Mouse (Mus musculus): ENCODE measurements around the gene Pou2af1. TPM values are rescaled to one million over a fixed set of nuclear protein-coding genes. Genes with fewer than 3 reads are reported as not detected.

Gene Pou2af1
- polyA plus RNA-seq, 1 experiment from 2014 or later: 0.10 TPM

DNA sequence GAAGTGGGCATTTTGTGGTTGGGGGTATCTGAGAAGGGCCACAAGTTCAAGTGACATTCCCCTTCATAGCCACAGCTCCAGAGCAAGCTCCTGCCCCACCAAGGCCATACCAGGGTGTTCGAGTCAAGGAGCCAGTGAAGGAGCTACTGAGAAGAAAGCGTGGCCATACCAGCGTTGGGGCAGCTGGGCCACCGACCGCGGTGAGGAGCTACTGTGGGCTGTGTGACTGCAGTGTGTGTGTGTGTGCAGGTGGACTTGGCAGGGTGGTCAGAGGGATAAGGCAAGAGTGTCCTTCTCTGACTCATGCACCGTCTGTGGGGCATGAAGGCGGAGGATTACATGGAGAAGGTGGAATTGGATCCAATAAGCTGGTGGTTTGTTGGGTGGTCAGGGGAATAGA is 18.7 kb downstream of the Pou2af1 start:
- Histone ChIP-seq H3K4me3 (no peak overlapping the region), H3K27ac (no peak overlapping the region), H3K4me1 (no peaks in the 10 kb centered on the region), H3K9me3 (no peaks in the 10 kb centered on the region), H3K36me3 (replicated peaks) (no peaks in the 10 kb centered on the region), H3K27me3 (replicated peaks) (no peaks in the 10 kb centered on the region), H3K4me2 (no peak overlapping the region), H3K9ac (no peak overlapping the region)
- WGBS: 95% methylated on average over 8 of the region's 8 CpGs
- ATAC-seq (replicated peaks): no peak

DNA sequence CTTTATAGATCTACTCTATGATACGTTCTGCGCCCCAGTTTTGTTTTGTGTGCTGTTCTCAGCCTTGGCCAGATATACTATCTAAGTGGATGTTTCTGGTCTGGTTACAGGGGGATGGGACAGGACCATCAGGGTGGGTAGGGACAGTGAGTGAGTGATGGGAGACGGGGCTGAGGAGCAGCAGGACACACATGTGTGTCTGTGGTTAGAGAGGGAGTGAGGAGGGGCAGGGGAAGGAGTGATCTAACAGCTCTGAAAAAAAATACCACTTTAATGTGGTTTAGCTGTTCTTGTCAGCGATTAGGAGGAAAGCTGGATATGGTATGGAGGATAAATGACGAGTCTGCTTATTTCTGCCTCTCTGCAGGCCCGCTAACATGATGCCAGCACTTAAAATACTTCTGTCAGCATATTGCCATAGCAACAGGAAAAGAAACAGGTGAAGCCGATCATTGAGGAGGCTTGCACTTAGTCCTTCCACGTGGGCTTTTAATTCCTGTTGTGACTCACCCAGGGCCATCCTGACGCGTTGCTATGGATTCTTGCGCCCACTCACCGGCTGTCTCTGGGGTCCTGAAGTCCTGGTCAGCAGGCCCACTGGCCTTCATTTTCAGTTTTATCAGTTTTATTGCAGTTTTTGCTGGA is 25.4 kb downstream of the Pou2af1 start:
- no peak overlapping the region for H3K4me3 ChIP-seq
- peak overlapping the region; percentile 13; the same call in 1 of the 2 replicates for H3K27ac ChIP-seq
- H3K27me3 ChIP-seq (replicated peaks): no peaks in the 10 kb centered on the region
- no peaks in the 10 kb centered on the region for H3K9me3 ChIP-seq
- peaks cover 11% of the 10 kb centered on the region for H3K4me1 ChIP-seq
- H3K36me3 ChIP-seq (replicated peaks): no peaks in the 10 kb centered on the region
- ATAC-seq (replicated peaks): peak; percentile 75
- peak overlapping the region; percentile 14 for H3K4me2 ChIP-seq
- 54% methylated on average over 12 of the region's 12 CpGs for WGBS
- H3K9ac ChIP-seq: no peak overlapping the region

DNA sequence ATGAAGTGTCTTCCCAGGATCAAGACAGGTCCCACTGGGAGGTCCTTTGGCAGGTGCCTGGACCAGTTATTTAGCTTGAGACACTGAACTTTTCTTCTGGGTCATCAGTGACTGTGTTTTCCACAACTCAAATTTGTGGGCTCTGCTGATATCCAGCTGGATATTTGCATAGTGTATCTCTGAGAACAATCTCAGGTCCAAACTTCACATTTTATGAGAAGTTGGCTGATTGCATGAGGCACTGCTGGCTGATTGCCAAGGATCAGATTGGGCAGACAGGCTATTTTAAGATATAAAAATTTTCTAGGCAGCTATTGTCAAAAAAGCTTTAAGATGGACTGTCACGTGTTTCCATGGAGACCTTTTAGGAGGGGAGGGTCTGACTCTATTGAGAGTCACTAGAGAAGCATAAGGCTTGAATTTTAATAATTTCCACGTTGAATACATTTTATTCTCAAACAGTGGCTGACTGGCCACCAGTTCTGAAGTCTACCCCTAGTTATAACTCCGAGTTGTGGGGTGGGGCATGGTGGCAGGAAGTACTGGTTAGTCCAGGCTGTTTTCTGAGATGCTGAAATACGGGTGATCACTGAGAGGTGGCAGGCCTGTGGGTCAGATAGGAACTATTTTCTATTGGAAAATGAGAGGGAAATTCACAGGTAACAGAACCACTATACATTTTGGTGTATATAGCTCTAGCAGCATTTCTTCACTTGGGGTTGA is 43.4 kb downstream of the Pou2af1 start:
- 60% methylated on average over 4 of the region's 4 CpGs for WGBS
- no peaks in the 10 kb centered on the region for H3K36me3 ChIP-seq (replicated peaks)
- H3K4me3 ChIP-seq: no peak overlapping the region
- H3K4me2 ChIP-seq: no peak overlapping the region
- no peaks in the 10 kb centered on the region for H3K9me3 ChIP-seq
- no peak overlapping the region for H3K9ac ChIP-seq
- H3K27ac ChIP-seq: no peak overlapping the region
- H3K4me1 ChIP-seq: no peaks in the 10 kb centered on the region
- no peak for ATAC-seq (replicated peaks)
- H3K27me3 ChIP-seq (replicated peaks): no peaks in the 10 kb centered on the region

DNA sequence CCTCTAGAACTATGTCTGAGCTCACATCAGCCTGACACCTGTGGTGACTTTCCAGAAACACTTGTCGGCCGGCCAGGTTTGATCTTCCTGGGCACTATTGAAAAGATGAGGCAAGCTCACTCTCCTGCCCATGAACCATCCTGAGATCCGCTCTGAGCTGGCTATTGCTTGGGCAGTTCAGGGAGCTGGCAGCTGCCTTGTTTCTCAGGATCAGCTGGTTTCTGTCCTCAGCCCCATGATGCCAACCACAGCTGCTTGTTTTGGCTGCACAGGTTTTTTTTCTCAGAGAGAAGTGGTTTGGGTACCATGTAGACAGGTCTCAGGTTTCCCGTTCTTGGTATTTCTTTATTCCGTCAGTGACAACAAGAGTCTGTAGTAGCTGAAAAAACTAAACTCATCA is 44.9 kb downstream of the Pou2af1 start:
- Histone ChIP-seq H3K4me1 (no peaks in the 10 kb centered on the region), H3K4me2 (no peak overlapping the region), H3K4me3 (no peak overlapping the region), H3K9ac (no peak overlapping the region), H3K27ac (no peak overlapping the region), H3K9me3 (no peaks in the 10 kb centered on the region), H3K36me3 (replicated peaks) (no peaks in the 10 kb centered on the region), H3K27me3 (replicated peaks) (no peaks in the 10 kb centered on the region)
- 89% methylated on average over 5 of the region's 5 CpGs for WGBS
- ATAC-seq (replicated peaks): no peak

DNA sequence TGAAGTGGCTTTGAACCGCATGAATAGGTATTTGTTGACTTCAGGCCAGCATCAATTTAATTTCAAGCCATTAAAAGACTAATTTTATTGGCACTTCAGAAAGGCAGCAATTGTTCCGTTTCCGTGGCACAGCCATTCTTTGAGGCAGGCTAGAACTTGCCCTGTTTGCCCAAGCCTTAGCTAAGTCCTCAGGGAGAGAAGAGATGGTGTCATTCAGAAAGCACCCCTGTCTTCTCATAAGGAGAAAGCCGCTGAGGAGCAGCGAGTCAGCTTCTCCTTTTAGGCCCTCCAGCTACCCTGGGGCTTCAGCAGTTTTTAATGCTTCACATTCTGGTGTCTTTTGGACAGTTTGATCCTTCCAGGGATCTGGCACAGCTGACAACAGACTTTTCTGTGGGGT is 55.3 kb downstream of the Pou2af1 start:
- Histone ChIP-seq H3K4me1 (no peaks in the 10 kb centered on the region), H3K9ac (no peak overlapping the region), H3K4me2 (no peak overlapping the region), H3K4me3 (no peak overlapping the region), H3K27ac (no peak overlapping the region), H3K9me3 (no peaks in the 10 kb centered on the region), H3K27me3 (replicated peaks) (no peaks in the 10 kb centered on the region), H3K36me3 (replicated peaks) (no peaks in the 10 kb centered on the region)
- WGBS: 70% methylated on average over 5 of the region's 5 CpGs
- ATAC-seq (replicated peaks): no peak

DNA sequence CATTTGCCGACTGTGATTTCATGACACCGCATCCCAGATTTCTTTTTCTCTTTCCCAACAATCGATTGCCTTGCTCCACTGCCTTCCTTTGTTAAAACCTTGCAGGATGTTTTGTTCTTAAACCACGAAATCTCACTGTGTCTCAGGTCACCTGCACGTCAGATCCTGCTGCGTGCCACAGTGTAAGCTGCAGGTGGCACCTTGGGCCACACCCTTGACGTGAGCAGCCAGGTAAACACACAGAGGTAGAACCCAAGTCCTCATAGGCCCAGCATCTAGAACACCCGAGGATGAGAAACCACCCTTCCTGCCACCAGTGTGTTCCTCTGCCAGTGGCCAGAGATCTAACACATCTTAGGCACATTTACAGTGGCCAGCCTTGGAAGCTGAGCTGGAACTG is 57.6 kb downstream of the Pou2af1 start:
- no peaks in the 10 kb centered on the region for H3K27me3 ChIP-seq (replicated peaks)
- no peak overlapping the region for H3K9ac ChIP-seq
- H3K27ac ChIP-seq: no peak overlapping the region
- no peaks in the 10 kb centered on the region for H3K9me3 ChIP-seq
- no peaks in the 10 kb centered on the region for H3K36me3 ChIP-seq (replicated peaks)
- no peak for ATAC-seq (replicated peaks)
- H3K4me3 ChIP-seq: no peak overlapping the region
- no peak overlapping the region for H3K4me2 ChIP-seq
- WGBS: 43% methylated on average over 8 of the region's 8 CpGs
- no peaks in the 10 kb centered on the region for H3K4me1 ChIP-seq

DNA sequence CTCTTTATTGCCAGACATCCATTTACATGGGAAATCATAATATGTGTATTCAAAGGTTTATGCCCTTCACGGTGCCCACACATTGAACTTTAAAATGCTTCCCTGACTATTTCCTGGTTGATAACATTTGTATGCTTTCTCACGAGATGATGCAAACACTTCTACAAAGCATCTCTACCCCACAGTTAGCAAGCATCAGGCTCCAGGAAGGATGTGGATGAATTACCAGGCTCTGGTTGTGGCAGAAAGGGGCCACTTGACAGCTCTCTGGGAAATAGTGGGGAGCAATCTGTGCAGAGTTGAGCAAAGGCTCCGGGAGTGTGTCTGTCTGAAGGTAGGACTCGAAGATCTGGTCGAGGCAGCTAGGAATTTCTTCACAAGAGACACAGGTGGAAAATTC is 58.6 kb downstream of the Pou2af1 start:
- ATAC-seq (replicated peaks): no peak
- Histone ChIP-seq H3K9ac (no peak overlapping the region), H3K27me3 (replicated peaks) (no peaks in the 10 kb centered on the region), H3K4me3 (no peak overlapping the region), H3K4me1 (no peaks in the 10 kb centered on the region), H3K36me3 (replicated peaks) (no peaks in the 10 kb centered on the region), H3K27ac (no peak overlapping the region), H3K9me3 (no peaks in the 10 kb centered on the region), H3K4me2 (no peak overlapping the region)
- 81% methylated on average over 5 of the region's 5 CpGs for WGBS

DNA sequence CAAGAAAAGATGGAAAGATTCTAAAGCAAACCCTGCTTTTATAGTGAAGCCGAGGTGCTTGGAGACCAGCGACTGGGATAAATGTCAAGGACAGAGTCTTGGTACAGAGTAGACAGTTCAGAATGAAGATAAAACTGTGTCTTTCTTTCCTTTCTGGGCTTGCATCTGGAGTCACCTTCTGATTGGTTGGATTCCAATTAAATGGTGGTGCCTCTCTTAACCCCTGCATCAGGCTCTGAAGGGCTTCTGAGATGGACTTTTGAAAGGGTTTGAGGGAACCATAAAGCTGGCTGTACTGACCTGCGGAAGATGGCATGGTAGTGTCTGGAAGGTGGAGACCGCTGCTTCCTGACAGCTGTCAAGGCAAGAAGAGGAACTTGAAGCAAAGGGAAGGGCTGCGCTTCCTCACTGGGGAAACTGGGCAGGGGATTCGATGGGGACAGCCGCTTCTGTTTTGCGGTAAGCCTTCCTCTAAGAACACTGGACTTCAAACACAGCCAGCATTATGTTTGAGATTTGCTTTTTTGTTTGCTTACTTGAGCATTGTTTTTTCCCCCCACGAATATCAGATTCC is 60.2 kb downstream of the Pou2af1 start:
- peaks cover 9% of the 10 kb centered on the region for H3K4me1 ChIP-seq
- no peak overlapping the region for H3K4me3 ChIP-seq
- H3K27ac ChIP-seq: no peak overlapping the region
- H3K27me3 ChIP-seq (replicated peaks): peaks cover 7% of the 10 kb centered on the region; the same call in 1 of the 2 replicates
- no peak overlapping the region for H3K9ac ChIP-seq
- WGBS: 70% methylated on average over 9 of the region's 9 CpGs
- no peaks in the 10 kb centered on the region for H3K36me3 ChIP-seq (replicated peaks)
- no peaks in the 10 kb centered on the region for H3K9me3 ChIP-seq
- H3K4me2 ChIP-seq: no peak overlapping the region
- ATAC-seq (replicated peaks): no peak

DNA sequence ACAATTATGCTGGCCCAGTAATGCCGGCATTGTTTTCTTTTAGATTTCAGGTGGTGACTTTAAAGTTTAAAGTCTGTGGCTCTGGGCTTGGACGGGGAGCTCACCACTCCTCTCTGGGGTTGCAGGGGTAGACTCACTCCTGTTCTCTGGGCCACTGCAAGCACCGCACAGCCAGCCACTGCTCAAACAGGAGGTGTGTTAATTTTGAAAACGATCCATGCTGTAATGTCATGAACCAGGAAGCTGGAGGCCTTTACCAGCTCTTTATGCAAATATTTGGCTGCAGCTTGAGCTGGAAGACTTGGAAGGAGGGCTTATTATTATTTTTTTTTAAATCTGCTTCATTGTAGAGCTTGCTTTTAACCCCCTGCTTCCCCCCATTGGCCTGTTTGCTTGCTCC is 61.2 kb downstream of the Pou2af1 start:
- Histone ChIP-seq H3K27me3 (replicated peaks) (peaks cover 17% of the 10 kb centered on the region), H3K9ac (no peak overlapping the region), H3K9me3 (no peaks in the 10 kb centered on the region), H3K4me1 (peaks cover 15% of the 10 kb centered on the region), H3K4me3 (no peak overlapping the region), H3K4me2 (no peak overlapping the region), H3K27ac (no peak overlapping the region), H3K36me3 (replicated peaks) (no peaks in the 10 kb centered on the region)
- ATAC-seq (replicated peaks): no peak
- WGBS: 20% methylated on average over 4 of the region's 4 CpGs

DNA sequence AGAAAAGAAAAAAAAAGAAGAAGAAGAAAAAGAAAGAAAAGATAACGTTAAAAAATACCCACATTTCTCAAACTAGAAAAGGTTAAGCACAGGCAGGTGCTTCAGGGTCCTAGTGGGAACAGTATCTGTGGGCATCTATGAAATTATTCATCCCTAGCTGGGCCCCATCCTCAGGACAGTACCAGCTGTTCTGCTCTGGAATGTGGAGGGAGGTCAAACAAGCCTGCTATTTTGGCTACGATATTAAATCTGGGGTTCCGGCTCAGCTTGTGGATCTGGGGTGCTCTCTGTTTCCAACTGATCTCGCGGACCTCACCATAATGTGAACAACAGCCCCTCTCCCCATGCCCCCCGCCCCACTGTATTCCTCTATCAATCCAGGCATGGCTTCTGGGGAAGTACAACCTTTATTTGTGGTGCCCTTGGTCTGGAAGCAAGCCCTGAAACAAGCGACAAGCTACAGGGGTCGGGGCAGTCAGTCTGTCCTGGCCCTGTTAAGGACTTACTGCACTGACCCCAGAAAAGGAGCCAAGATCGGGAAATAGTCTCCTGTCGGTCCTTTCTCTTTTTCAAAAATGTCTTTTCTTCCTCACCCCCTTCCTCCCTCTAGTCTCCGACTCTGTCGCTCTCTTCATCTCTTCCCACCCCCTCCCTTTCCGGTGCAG is 64.5 kb downstream of the Pou2af1 start:
- H3K4me1 ChIP-seq: peaks cover 15% of the 10 kb centered on the region
- H3K27me3 ChIP-seq (replicated peaks): peaks cover 24% of the 10 kb centered on the region
- no peak overlapping the region for H3K27ac ChIP-seq
- peak overlapping the region; percentile 78 for H3K4me2 ChIP-seq
- peak; percentile 61 for ATAC-seq (replicated peaks)
- peak overlapping the region; percentile 45 for H3K4me3 ChIP-seq
- 24% methylated on average over 13 of the region's 13 CpGs for WGBS
- H3K9me3 ChIP-seq: no peaks in the 10 kb centered on the region
- H3K36me3 ChIP-seq (replicated peaks): no peaks in the 10 kb centered on the region
- H3K9ac ChIP-seq: peak overlapping the region; percentile 24; the same call in 1 of the 2 replicates

DNA sequence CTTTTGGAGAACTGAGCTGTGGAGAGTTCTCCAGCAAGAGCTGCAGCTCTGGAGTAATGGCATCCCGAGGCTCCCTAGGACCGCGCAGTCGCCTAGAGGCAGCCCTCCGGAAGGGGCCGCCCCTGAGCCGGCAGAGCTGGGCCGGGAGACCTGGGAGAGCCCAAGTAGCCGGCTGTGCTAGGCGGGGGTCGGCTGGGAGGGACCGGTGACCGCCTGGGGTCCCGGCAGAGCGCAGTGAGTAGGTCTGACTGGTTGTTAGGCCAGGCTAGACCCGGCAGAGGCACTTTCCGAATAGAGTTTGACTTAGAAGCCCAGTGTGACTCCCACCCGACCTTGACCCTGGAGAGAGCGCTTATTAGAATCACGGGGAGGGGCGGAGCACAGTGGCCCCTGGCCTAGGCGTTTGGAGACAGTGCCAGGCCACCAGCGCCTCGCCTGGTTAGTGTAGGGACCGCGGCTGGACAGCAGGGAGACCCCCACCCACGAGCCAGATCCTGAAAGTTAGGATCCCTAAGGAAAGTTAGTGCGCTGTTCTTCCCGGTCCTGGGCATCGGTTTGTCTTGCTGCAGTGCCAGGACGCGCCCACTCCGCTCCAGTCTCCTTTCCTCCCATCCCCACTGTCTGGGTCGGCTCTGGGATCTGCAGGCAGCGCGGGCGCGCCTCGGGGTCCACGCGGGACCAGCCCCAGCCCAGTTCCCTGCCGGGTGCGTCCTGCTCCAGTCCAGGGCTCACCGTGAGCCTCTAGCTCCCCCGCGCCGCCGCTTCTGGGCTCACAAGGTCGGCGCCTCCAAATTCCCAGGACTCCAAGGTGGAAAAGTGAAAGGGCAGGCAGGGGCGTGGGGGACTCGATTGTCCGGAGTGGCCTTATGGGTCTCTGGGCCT is 65.2 kb downstream of the Pou2af1 start, which contains the start of gene Colca2:
Gene Colca2, minus strand, starts transcription at position 70 of the 882 bp plus-strand sequence.
- under 1% methylated on average over 53 of the region's 53 CpGs for WGBS
- peak; percentile 95 for ATAC-seq (replicated peaks)

More for the DNA sequence above, 65.2 kb downstream of the Pou2af1 start, which contains the start of gene Colca2:
- H3K27ac ChIP-seq: no peak within 1 kb of the TSS
- H3K9ac ChIP-seq: peak within 1 kb of the TSS; percentile 39
- H3K36me3 ChIP-seq (replicated peaks): no peaks in the 10 kb centered on the region
- peak within 1 kb of the TSS; percentile 45 for H3K4me3 ChIP-seq
- peaks cover 15% of the 10 kb centered on the region for H3K4me1 ChIP-seq
- peaks cover 24% of the 10 kb centered on the region for H3K27me3 ChIP-seq (replicated peaks)
- H3K4me2 ChIP-seq: peak within 1 kb of the TSS; percentile 78
- no peaks in the 10 kb centered on the region for H3K9me3 ChIP-seq

All from midbrain, embryonic 15.5 days (tissue).